Mouse (Mus musculus) midbrain, embryonic 12.5 days (tissue): ENCODE measurements around the gene Ifi214. TPM values are rescaled to one million over a fixed set of nuclear protein-coding genes. Genes with fewer than 3 reads are reported as not detected.
"Not testable (repeated sequence)": the region's sequence is repeated elsewhere in the genome, so short reads cannot be mapped to it uniquely, and the experiment has no call there.

Experiments used
- ATAC-seq: fragments of 200-750 bp; cut with Nextera tagmentation; 2 replicates; pipeline ENCODE4 v1.8.0; 2017; ENCODE audit warnings: low read depth, moderate TSS enrichment, moderate library complexity; ENCODE audit not compliant: low FRiP score
- H3K27ac ChIP-seq: fragments of 300-500 bp; sonication (generic); replicated peaks from 2 replicates; pipeline ENCODE4 v1.5.1; 2016; ENCODE audit warnings: mild to moderate bottlenecking
- H3K27me3 ChIP-seq: fragments of 300-500 bp; sonication (generic); 2 replicates; pipeline ENCODE4 v1.6.1; 2016; ENCODE audit warnings: mild to moderate bottlenecking
- H3K36me3 ChIP-seq: fragments of 300-500 bp; sonication (generic); 2 replicates; pipeline ENCODE4 v1.6.1; 2016
- H3K4me1 ChIP-seq: fragments of 300-500 bp; sonication (generic); 2 replicates; pipeline ENCODE4 v1.6.1; 2016
- H3K4me2 ChIP-seq: fragments of 300-500 bp; sonication (generic); replicated peaks from 2 replicates; pipeline ENCODE4 v1.6.1; 2016; ENCODE audit warnings: mild to moderate bottlenecking, moderate library complexity
- H3K4me3 ChIP-seq: fragments of 300-500 bp; sonication (generic); 2 replicates; pipeline ENCODE4 v1.5.1; 2016; ENCODE audit warnings: mild to moderate bottlenecking
- H3K9ac ChIP-seq: fragments of 300-500 bp; sonication (generic); replicated peaks from 2 replicates; pipeline ENCODE4 v1.6.1; 2016; ENCODE audit warnings: mild to moderate bottlenecking, moderate library complexity
- H3K9me3 ChIP-seq: fragments of 300-500 bp; sonication (generic); 2 replicates; pipeline ENCODE4 v1.6.1; 2016; ENCODE audit warnings: mild to moderate bottlenecking
- WGBS: fragments of 180-500 bp; shearing (Covaris S2); methylation state at CpG from one replicate; pipeline ENCODE4 v1.1.7; 2016; 5-methylcytosine and 5-hydroxymethylcytosine counted together
- polyA plus RNA-seq: library from polyadenylated mRNA; unstranded; fragments of >200 nt; fragmentation: Nextera tagmentation; extraction: Ambion mirVana; gene quantifications from 2 replicates; pipeline ENCODE4 v1.2.1, GENCODE M21; 2016

Ifi214 gene
- not detected in 2 replicates for polyA plus RNA-seq

DNA sequence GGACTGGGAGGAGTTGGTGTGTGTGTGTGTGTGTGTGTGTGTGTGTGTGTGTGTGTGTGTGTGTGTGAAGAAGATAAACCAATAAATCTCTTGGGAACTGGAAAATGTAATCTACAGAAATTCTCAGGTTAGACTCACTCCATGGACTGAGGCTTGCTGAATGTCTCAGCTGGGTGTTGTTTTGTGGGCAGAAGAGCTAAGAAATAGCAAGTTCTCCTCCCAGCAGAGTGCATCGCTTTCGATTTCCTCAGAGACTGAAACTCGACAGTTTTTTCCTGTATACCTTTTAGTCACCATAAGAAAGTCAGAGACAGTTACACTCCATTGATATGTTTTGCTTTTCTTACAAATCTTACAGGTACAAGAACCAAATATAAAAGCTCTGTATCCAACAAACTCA lies at the start of gene Ifi214:
Gene Ifi214, minus strand, starts transcription at position 167 of the 400 bp plus-strand sequence.
- not testable (repeated sequence) for H3K9ac ChIP-seq, H3K9me3 ChIP-seq, H3K27me3 ChIP-seq, H3K4me1 ChIP-seq, H3K4me2 ChIP-seq, H3K36me3 ChIP-seq, H3K4me3 ChIP-seq, ATAC-seq, H3K27ac ChIP-seq
- 90% methylated on average over 3 of the region's 3 CpGs for WGBS

GRCm38 (mm10) chr1:173579921-173580585 lies 44.3 kb upstream of the Ifi214 start:
- ATAC-seq, result no peak
- no peaks in the 10 kb centered on the region for H3K4me1 ChIP-seq
- WGBS, result 91% methylated on average over 26 of the region's 26 CpGs
- H3K4me2 ChIP-seq, result no peak overlapping the region
- H3K27me3 ChIP-seq, result no peaks in the 10 kb centered on the region
- no peak overlapping the region for H3K9ac ChIP-seq
- no peaks in the 10 kb centered on the region for H3K36me3 ChIP-seq
- H3K4me3 ChIP-seq, result no peak overlapping the region
- H3K27ac ChIP-seq, result no peak overlapping the region
- peaks cover 28% of the 10 kb centered on the region for H3K9me3 ChIP-seq

DNA sequence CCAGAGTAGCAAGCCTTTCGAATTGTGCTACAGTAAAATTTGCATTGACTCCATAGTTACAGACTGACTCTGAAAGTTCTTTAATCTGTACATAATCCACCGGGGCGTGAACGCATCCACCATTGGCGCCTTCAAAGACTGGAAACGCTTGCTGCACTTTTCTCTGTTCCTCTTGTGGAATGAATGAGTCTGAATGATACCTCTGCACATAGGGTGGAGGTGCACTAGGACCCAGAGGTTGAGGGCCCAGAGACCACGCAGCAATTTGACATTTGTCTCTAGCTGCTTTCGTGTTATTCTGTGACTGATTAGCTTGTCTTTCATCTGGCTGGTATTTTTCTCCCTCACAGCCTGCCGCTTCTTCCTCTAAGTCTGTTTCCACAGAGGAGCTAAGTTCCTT lies 43.3 kb upstream of the Ifi214 start:
- Histone ChIP-seq H3K9ac (no peak overlapping the region), H3K4me3 (no peak overlapping the region), H3K27me3 (no peaks in the 10 kb centered on the region), H3K9me3 (peaks cover 28% of the 10 kb centered on the region), H3K27ac (no peak overlapping the region), H3K4me1 (no peaks in the 10 kb centered on the region), H3K36me3 (no peaks in the 10 kb centered on the region), H3K4me2 (no peak overlapping the region)
- 90% methylated on average over 9 of the region's 9 CpGs for WGBS
- no peak for ATAC-seq

DNA sequence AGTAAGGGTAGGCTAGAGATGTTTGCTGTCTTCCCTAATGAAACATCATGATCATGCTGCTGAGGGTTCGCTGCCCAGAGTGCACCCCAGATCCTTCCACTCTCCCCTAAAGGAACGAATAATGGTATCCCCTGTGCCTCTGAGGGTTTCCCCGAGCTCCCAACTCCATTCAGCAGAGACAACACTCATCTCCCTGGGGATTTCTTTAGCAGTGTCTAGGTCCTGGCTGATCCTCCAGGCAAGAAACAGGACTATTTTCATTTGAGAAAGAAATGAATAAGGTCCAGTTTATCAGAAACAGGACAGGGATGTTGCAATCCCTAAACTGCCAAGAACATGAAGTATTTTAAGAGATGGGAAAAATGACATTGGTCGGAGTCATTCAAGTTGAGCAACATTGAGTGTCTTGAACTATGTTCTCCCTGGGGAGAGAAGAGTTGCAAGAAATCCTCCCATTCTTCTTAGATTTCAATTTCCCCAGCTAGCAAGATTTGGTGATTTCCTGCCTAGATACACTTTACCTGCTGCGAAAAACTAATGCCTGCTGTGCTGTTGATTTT lies 14.8 kb upstream of the Ifi214 start:
- H3K4me1 ChIP-seq, H3K9me3 ChIP-seq, H3K27ac ChIP-seq, H3K27me3 ChIP-seq, H3K9ac ChIP-seq, H3K4me2 ChIP-seq, H3K4me3 ChIP-seq, H3K36me3 ChIP-seq, ATAC-seq: not testable (repeated sequence)
- 83% methylated on average over 5 of the region's 5 CpGs for WGBS

- H3K27ac ChIP-seq, H3K4me2 ChIP-seq, H3K9ac ChIP-seq, H3K27me3 ChIP-seq, ATAC-seq, H3K4me3 ChIP-seq, H3K4me1 ChIP-seq, H3K36me3 ChIP-seq, H3K9me3 ChIP-seq: not testable (repeated sequence)
- 89% methylated on average over 3 of the region's 3 CpGs for WGBS
These were observed 13.0 kb upstream of the Ifi214 start for GRCm38 (mm10) chr1:173548798-173549197.

- H3K9me3 ChIP-seq, result no peaks in the 10 kb centered on the region
- no peaks in the 10 kb centered on the region for H3K36me3 ChIP-seq
- H3K4me1 ChIP-seq, result no peaks in the 10 kb centered on the region
- H3K27ac ChIP-seq, result no peak overlapping the region
- H3K4me3 ChIP-seq, result no peak overlapping the region
- no peak for ATAC-seq
- no peak overlapping the region for H3K9ac ChIP-seq
- no peak overlapping the region for H3K4me2 ChIP-seq
- H3K27me3 ChIP-seq, result no peaks in the 10 kb centered on the region
These were observed 14.3 kb downstream of the Ifi214 start for GRCm38 (mm10) chr1:173521452-173521851.

- H3K27ac ChIP-seq, H3K4me2 ChIP-seq, ATAC-seq, H3K9ac ChIP-seq, H3K27me3 ChIP-seq, H3K9me3 ChIP-seq, H3K4me1 ChIP-seq, H3K36me3 ChIP-seq, H3K4me3 ChIP-seq: not testable (repeated sequence)
- WGBS, result 91% methylated on average over 2 of the region's 2 CpGs
These were observed 25.2 kb downstream of the Ifi214 start for GRCm38 (mm10) chr1:173510595-173510994.

DNA sequence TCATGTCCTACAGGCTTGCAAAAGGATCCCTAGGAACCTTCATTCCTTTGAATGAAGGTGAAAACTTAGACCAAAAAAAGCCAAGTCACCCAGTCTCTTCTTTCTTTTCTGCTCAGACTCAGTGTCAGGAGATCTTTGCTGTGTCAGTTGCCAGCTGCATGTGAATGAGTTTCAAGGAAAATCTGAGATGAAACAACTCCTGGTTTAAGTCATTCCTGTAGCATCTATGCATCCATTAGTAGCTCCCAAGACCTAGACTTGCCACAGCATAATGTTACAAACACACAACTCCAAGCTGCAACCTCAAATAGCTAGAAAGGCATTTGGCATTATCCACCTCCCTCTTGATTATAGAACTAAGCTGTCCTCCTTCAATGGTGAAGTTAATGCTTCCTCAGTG lies 44.3 kb downstream of the Ifi214 start:
- H3K9me3 ChIP-seq, H3K27ac ChIP-seq, H3K4me2 ChIP-seq, H3K27me3 ChIP-seq, H3K36me3 ChIP-seq, H3K9ac ChIP-seq, H3K4me1 ChIP-seq, H3K4me3 ChIP-seq, ATAC-seq: not testable (repeated sequence)

DNA sequence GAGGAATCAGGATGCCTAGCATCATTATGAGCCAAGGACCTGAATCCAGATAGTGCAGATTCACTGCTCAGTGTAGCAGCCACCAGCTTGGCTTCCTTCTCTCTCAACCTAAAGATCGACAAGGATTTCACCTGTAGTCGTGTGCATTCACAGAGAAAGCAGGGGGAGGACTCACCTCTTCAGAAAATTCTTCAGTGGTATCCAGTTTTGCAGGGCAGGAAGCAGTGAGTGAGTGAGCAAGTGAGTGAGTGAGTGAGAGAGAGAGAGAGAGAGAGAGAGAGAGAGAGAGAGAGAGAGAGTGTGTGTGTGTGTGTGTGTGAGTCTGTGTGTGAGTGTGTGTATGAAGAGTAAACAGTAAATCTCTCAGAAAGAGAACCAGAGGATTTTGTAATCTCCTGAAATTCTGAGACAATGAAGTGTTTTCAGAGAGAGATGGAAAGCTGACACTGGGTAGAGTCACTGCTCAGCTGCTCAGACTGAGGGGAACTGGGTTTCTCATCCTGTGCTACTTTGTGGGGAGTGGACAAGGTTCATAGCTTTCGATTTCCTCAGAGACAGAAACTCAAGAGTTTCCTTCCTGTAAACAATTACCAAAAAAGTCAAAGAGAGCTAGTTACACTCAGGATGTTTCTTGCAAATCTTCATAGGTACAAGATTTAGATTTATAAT lies 44.8 kb downstream of the Ifi214 start, which contains the start of gene Ifi206:
Gene Ifi206, minus strand, starts transcription at position 230 of the 669 bp plus-strand sequence.
- not testable (repeated sequence) for H3K4me1 ChIP-seq, H3K9ac ChIP-seq, H3K9me3 ChIP-seq, H3K36me3 ChIP-seq, H3K4me2 ChIP-seq, H3K4me3 ChIP-seq, ATAC-seq, H3K27me3 ChIP-seq, H3K27ac ChIP-seq
- WGBS, result 88% methylated on average over 3 of the region's 3 CpGs

GRCm38 (mm10) chr1:173481182-173481574 lies 54.6 kb downstream of the Ifi214 start:
- WGBS, result 86% methylated on average over 3 of the region's 3 CpGs
- ATAC-seq, H3K4me1 ChIP-seq, H3K36me3 ChIP-seq, H3K9ac ChIP-seq, H3K27ac ChIP-seq, H3K4me3 ChIP-seq, H3K4me2 ChIP-seq, H3K27me3 ChIP-seq, H3K9me3 ChIP-seq: not testable (repeated sequence)

- not testable (repeated sequence) for H3K4me1 ChIP-seq, H3K27me3 ChIP-seq, ATAC-seq, H3K9me3 ChIP-seq, H3K9ac ChIP-seq, H3K4me2 ChIP-seq, H3K4me3 ChIP-seq, H3K36me3 ChIP-seq, H3K27ac ChIP-seq
- WGBS, result 90% methylated on average over 5 of the region's 5 CpGs
These were observed 55.2 kb downstream of the Ifi214 start for GRCm38 (mm10) chr1:173480399-173481181.
